Mouse (Mus musculus) liver, embryonic 16.5 days (tissue): ENCODE results near the gene Mlf2. TPM values are rescaled to one million over a fixed set of nuclear protein-coding genes. Genes with fewer than 3 reads are reported as not detected.
A peak's percentile ranks its signal among the peaks of the same experiment; 100 is the strongest.

Experiments used
- ATAC-seq: fragments of 200-750 bp; cut with Nextera tagmentation; 2 replicates; pipeline ENCODE4 v1.8.0; 2017; ENCODE audit warnings: low read depth, mild to moderate bottlenecking, moderate number of reproducible peaks, moderate library complexity
- H3K27ac ChIP-seq: fragments of 300-500 bp; sonication (generic); 2 replicates; pipeline ENCODE4 v1.5.1; 2014; ENCODE audit warnings: mild to moderate bottlenecking, low read length
- H3K27me3 ChIP-seq: fragments of 300-500 bp; sonication (generic); 2 replicates; pipeline ENCODE4 v1.6.1; 2014; ENCODE audit warnings: low read depth, low read length, mixed read lengths; ENCODE audit not compliant: control insufficient read depth, insufficient read depth
- H3K36me3 ChIP-seq: fragments of 300-500 bp; sonication (generic); 2 replicates; pipeline ENCODE4 v1.6.1; 2014; ENCODE audit warnings: mild to moderate bottlenecking; ENCODE audit not compliant: control insufficient read depth, insufficient read depth
- H3K4me1 ChIP-seq: fragments of 300-500 bp; sonication (generic); 2 replicates; pipeline ENCODE4 v1.6.1; 2014; ENCODE audit warnings: low read depth, low read length, mixed read lengths; ENCODE audit not compliant: control insufficient read depth
- H3K4me2 ChIP-seq: fragments of 300-500 bp; sonication (generic); 2 replicates; pipeline ENCODE4 v1.6.1; 2014; ENCODE audit warnings: low read depth, low read length, mixed read lengths
- H3K4me3 ChIP-seq: fragments of 300-500 bp; sonication (generic); 2 replicates; pipeline ENCODE4 v1.5.1; 2014; ENCODE audit warnings: low read depth, mild to moderate bottlenecking, low read length
- H3K9ac ChIP-seq: fragments of 300-500 bp; sonication (generic); 2 replicates; pipeline ENCODE4 v1.6.1; 2014; ENCODE audit warnings: low read depth, low read length
- H3K9me3 ChIP-seq: fragments of 300-500 bp; sonication (generic); replicated peaks from 2 replicates; pipeline ENCODE4 v1.6.1; 2016; ENCODE audit warnings: low read length; ENCODE audit not compliant: control insufficient read depth
- WGBS: fragments of 180-500 bp; shearing (Covaris S2); extraction: QIAGEN DNeasy Blood & Tissue Kit; methylation state at CpG from one replicate; pipeline ENCODE4 v1.1.7; 2014; ENCODE audit not compliant: insufficient replicate concordance; 5-methylcytosine and 5-hydroxymethylcytosine counted together
- polyA plus RNA-seq: library from polyadenylated mRNA; unstranded; fragments of >200 nt; fragmentation: Nextera tagmentation; extraction: Ambion mirVana; gene quantifications from 2 replicates; pipeline ENCODE4 v1.2.1, GENCODE M21; 2015

Gene Mlf2
- polyA plus RNA-seq, 1 experiment from 2014 or later = 110 TPM

DNA sequence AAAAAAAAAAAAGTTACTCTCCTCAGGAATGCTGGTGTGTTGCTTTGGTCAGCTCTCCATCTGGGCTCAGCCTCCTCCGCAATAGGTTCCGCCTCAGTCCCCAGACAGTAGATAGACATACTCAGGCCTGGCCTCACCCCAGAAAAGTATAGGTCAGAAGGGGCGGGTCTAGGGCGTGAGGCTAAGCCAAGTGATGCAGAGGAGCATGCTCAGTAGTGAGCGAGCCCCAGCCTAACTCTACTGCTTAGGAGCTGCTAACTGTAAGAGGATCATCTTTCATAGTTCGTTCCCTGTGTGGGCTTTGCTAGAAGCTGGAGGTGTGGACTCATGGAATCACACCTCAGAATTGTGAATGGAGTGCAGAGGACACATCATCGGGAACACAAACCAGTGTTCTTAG is 7.4 kb downstream of the Mlf2 start:
- Histone ChIP-seq H3K27me3 (no peaks in the 10 kb centered on the region), H3K27ac (no peak overlapping the region), H3K9me3 (no peaks in the 10 kb centered on the region), H3K4me2 (no peak overlapping the region), H3K4me1 (no peaks in the 10 kb centered on the region), H3K9ac (no peak overlapping the region), H3K4me3 (no peak overlapping the region), H3K36me3 (peaks cover 6% of the 10 kb centered on the region)
- ATAC-seq = no peak
- WGBS = 66% methylated on average over 7 of the region's 7 CpGs

DNA sequence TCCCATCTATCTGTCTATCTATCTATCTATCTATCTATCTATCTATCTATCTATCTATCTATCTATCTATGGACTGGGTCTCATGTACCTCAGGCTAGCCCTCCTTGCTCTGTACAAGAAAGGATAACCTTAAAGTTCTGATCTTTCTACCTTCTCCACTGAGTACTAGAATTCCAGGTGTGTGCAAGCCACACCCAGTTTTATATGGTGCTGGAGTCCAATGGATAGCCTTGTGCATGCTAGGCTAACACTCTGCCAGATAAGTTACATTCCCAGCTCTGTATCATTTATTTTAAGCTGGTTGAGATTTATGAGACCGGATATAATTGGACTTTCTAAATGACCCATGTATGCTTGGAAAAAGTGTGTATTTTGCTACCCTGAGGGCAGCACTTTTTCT is 10.5 kb downstream of the Mlf2 start:
- Histone ChIP-seq H3K4me2 (no peak overlapping the region), H3K9ac (no peak overlapping the region), H3K36me3 (no peaks in the 10 kb centered on the region), H3K27me3 (no peaks in the 10 kb centered on the region), H3K4me3 (no peak overlapping the region), H3K4me1 (no peaks in the 10 kb centered on the region), H3K27ac (no peak overlapping the region), H3K9me3 (no peaks in the 10 kb centered on the region)
- no peak for ATAC-seq
- 74% methylated on average over 1 of the region's 1 CpGs for WGBS

DNA sequence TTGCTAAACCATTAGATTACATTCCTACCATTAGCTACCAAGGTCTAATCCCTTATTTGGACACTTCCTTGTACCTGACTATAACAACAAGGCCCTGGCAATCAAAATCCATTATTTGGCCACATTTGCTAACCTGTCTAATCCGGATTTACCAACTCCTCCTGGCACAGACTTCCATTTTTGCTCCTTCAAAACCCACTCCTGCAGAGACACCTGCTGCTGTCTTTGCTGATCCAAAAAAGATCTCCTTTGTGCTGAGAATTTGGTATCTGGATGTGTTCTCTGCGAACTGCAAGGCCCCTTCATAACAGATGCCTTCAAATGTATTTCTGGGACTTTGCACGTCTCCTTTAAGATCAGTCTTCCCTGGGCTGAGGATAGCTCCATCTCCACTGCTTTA is 12.3 kb downstream of the Mlf2 start:
- Histone ChIP-seq H3K9ac (no peak overlapping the region), H3K4me1 (no peaks in the 10 kb centered on the region), H3K4me2 (no peak overlapping the region), H3K9me3 (no peaks in the 10 kb centered on the region), H3K36me3 (no peaks in the 10 kb centered on the region), H3K27me3 (no peaks in the 10 kb centered on the region), H3K27ac (no peak overlapping the region), H3K4me3 (no peak overlapping the region)
- no peak for ATAC-seq
- WGBS = 70% methylated on average over 3 of the region's 3 CpGs

DNA sequence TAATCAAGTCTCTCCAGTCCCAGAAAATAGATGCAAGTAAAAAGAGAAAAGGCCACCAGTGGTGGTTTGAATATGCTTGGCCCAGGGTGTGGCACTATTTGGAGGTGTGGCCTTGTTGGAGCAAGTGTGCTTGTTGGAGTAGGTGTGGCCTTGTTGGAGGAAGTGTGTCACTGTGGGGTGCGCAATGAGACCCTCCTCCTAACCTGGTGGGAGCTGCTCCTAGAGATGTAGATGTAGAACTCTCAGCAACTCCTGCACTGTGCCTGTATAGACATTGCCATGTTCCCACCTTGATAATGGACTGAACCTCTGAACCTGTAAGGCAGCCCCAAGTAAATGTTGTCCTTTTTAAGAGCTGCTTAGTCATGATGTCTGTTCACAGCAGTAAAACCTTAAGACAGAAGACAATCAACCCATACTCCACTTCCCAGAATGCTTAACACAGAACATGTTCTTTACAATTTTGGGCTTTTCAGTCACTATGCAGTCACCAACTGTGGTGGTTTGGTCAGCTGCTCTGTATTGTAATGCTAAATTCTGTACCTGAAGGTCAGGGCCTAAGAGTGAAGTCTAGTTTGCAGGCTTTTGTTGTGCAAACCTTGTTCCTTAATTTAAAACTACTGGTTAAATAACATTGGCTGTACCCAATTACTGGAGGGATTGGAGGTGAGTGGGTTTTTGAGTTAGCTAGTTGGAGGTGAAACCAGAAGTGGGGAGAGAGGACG is 23.0 kb downstream of the Mlf2 start:
- no peak overlapping the region for H3K4me2 ChIP-seq
- H3K36me3 ChIP-seq = no peaks in the 10 kb centered on the region; the same call in 1 of the 2 replicates
- H3K27me3 ChIP-seq = no peaks in the 10 kb centered on the region
- no peak overlapping the region for H3K27ac ChIP-seq
- no peaks in the 10 kb centered on the region for H3K9me3 ChIP-seq
- 75% methylated on average over 2 of the region's 2 CpGs for WGBS
- H3K4me1 ChIP-seq = no peaks in the 10 kb centered on the region
- no peak overlapping the region for H3K4me3 ChIP-seq
- H3K9ac ChIP-seq = no peak overlapping the region
- ATAC-seq = no peak

DNA sequence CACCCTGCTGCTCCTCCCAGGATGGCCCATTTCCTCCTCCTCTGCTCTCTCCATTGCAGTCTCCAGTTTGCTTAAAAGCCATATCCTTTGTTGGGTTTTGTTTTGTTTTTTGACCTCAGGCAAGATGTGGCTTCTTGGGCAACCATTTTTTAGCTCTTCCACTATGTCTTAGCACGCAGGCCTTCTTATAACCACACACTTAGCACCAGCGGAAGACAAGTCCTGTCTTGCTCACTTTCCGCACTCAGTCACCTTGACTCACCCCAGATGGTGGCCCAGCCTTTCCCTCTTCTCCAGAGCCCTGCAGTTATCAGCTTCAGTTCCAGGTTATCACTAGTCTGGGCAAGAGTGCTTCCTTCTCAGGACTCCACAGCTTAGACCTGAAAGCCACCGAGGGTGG is 24.0 kb downstream of the Mlf2 start:
- no peaks in the 10 kb centered on the region for H3K9me3 ChIP-seq
- H3K27me3 ChIP-seq = no peaks in the 10 kb centered on the region
- no peaks in the 10 kb centered on the region for H3K4me1 ChIP-seq
- no peaks in the 10 kb centered on the region; the same call in 1 of the 2 replicates for H3K36me3 ChIP-seq
- H3K4me3 ChIP-seq = no peak overlapping the region
- ATAC-seq = no peak
- H3K27ac ChIP-seq = no peak overlapping the region
- WGBS = 73% methylated on average over 4 of the region's 4 CpGs
- H3K9ac ChIP-seq = no peak overlapping the region
- H3K4me2 ChIP-seq = no peak overlapping the region

DNA sequence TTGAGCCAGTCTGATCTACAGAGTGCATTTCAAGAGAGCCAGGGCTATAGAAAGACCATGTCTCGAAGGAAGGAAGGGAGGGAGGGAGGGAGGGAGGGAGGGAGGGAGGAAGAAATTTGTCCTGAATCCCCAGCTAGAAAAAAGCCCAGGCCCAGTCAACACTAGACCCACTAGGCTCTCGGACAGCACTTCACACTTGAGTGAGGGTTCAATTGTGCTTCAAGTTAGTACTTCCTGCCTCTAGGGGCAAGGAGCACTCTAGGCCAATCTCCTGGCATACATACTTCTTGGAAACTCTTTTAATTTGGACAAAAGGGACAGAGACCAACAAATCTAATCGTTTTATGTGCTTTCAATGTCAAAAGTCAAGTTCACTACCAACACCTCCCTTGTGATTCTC is 26.9 kb downstream of the Mlf2 start:
- WGBS = 64% methylated on average over 3 of the region's 3 CpGs
- ATAC-seq = no peak
- H3K9ac ChIP-seq = no peak overlapping the region
- H3K36me3 ChIP-seq = no peaks in the 10 kb centered on the region; the same call in 1 of the 2 replicates
- H3K27me3 ChIP-seq = no peaks in the 10 kb centered on the region
- H3K27ac ChIP-seq = no peak overlapping the region
- no peaks in the 10 kb centered on the region for H3K4me1 ChIP-seq
- H3K4me3 ChIP-seq = no peak overlapping the region
- H3K4me2 ChIP-seq = no peak overlapping the region
- no peaks in the 10 kb centered on the region for H3K9me3 ChIP-seq

DNA sequence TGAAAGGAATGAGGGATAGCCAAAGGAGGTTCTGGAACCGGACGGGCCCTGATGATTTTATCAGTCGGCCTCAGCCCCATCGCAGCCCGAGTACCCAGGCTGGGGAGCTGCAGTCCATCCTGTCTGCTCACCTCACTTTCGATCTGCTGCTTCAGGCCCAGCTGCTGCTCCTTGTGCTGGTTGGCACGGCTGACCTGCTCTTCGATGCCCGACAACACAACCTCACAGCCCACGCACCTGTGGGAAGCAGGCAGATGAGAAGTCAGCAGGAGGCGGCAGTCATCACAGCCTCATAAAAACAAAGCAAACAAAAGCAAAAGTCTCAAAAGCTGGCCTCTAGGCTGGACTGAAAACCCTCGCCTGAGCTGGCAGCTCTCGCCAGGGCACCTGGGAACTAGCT is 28.8 kb downstream of the Mlf2 start:
- Histone ChIP-seq H3K9ac (no peak overlapping the region), H3K4me3 (no peak overlapping the region), H3K4me2 (no peak overlapping the region), H3K9me3 (no peaks in the 10 kb centered on the region), H3K27me3 (no peaks in the 10 kb centered on the region), H3K4me1 (peaks cover 7% of the 10 kb centered on the region), H3K27ac (no peak overlapping the region), H3K36me3 (no peaks in the 10 kb centered on the region; the same call in 1 of the 2 replicates)
- ATAC-seq = no peak
- WGBS = 79% methylated on average over 13 of the region's 13 CpGs

DNA sequence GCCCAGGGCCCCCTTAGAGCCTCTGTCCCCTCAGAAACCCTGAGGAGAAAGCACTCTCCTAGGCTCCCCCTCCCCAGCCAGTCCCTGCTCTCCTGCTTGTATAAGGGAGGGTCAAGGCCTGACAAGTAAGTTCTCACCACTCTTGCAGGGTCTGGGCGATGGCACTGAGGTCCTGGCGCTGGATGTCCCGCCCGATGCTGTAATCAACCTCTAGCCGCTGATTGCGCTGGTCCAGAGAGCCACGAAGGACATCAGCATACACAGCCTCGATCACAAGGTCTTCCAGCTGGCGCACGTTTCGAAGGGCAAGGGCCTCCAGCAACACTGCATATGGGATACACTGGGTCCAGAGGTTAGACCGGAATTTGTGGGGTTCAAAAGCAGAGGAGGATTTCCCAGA is 29.8 kb downstream of the Mlf2 start:
- no peak overlapping the region for H3K4me2 ChIP-seq
- no peak for ATAC-seq
- H3K4me3 ChIP-seq = no peak overlapping the region
- H3K4me1 ChIP-seq = peaks cover 12% of the 10 kb centered on the region
- WGBS = 89% methylated on average over 12 of the region's 12 CpGs
- no peak overlapping the region for H3K9ac ChIP-seq
- no peaks in the 10 kb centered on the region for H3K27me3 ChIP-seq
- H3K27ac ChIP-seq = no peak overlapping the region
- H3K36me3 ChIP-seq = no peaks in the 10 kb centered on the region; the same call in 1 of the 2 replicates
- H3K9me3 ChIP-seq = no peaks in the 10 kb centered on the region

DNA sequence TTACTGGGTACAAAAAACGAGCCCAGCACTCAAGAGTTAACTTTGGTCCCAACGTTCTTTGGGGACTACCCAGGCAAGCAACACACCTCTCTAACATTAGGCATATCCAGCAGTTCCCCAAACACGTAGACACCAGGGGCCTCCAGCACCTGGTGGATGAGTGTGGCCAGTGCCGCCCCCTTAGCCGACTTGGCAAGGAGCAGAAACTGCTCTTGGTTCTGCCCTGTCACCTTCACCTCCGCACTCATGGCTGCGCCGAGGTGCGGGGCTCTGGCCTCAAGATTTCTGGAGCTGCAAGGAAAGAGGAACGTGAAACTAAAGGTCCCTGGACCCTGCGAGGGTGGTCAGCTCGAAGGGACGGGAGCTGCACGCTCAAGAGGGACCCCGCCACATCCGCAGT is 33.5 kb downstream of the Mlf2 start:
- Histone ChIP-seq H3K4me2 (peak overlapping the region; percentile 96), H3K9me3 (no peaks in the 10 kb centered on the region), H3K36me3 (no peaks in the 10 kb centered on the region; the same call in 1 of the 2 replicates), H3K9ac (peak overlapping the region; percentile 87), H3K27me3 (no peaks in the 10 kb centered on the region), H3K27ac (peak overlapping the region; percentile 84), H3K4me3 (peak overlapping the region; percentile 89), H3K4me1 (peaks cover 18% of the 10 kb centered on the region)
- WGBS = 14% methylated on average over 16 of the region's 16 CpGs
- no peak for ATAC-seq
